Mouse (Mus musculus): ENCODE measurements around the gene Gli1. TPM values are rescaled to one million over a fixed set of nuclear protein-coding genes. Genes with fewer than 3 reads are reported as not detected.

Gene Gli1
- polyA plus RNA-seq (2012; rRNA removed; ENCODE audit: low replicate concordance) = 8.0 and 8.8 TPM in 2 replicates

DNA sequence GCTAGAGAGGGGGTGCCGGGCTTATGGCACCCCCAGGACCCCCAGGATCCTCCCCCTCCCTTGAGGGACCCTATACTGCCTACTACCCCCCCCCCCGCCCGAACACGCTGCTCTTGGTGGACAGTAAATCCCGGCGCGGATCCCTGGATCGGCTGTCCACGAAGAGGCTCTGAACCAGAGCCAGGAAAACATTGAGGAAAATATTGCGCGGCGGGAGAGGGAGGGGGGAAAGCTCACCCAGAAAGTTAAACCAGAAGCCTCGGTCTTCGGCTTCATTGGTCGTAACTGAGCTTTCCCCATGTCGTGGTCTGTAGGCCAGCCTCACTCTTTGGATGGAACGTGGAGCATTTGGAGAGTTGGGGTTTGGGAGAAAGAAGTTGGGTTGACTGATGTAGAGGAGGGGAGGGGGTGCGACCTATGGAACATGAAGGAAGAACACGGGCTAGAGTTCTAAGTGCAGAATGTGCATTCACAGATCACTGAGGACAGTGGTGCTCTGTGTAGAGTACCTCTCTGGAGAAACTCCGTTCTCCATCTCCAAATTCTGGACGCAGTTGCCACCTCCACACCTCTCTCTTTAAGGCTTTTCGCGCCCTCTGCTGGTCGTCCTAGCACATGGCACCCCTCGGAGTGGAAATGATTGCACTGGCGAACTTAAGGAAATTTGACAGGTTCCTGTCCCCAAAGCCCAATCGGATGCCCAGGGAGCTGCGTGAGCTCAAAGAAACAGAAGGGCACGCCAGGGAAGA is at the start of gene Gli1:
Gene Gli1 (minus strand): TSS at position 84 of the 749 bp plus-strand sequence.

DNA sequence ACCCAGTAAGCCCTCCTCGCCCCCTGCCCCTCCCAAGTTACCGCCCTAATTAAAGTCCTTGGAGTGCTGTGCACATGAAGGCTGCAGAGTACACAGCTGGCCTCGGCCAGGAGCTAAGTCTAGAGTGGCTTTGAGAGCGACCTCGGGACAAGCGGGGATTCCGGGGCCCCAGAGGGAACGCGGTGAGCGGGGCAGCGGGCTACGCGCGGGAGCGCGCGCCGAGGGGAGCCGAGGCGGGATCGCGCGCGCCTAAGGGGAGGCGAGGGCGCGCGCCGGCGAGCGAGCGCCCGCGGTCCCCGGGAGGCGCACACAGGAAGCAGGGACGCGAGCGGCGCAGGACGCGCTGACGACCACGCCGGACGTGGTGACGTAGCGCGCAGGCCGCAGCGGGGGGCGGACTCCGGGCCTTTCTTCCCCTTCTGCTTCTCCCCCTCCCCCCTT is 38.5 kb upstream of the Gli1 start, which contains the start of gene R3hdm2:
Gene R3hdm2 (plus strand): TSS at position 77 of the 441 bp plus-strand sequence.

DNA sequence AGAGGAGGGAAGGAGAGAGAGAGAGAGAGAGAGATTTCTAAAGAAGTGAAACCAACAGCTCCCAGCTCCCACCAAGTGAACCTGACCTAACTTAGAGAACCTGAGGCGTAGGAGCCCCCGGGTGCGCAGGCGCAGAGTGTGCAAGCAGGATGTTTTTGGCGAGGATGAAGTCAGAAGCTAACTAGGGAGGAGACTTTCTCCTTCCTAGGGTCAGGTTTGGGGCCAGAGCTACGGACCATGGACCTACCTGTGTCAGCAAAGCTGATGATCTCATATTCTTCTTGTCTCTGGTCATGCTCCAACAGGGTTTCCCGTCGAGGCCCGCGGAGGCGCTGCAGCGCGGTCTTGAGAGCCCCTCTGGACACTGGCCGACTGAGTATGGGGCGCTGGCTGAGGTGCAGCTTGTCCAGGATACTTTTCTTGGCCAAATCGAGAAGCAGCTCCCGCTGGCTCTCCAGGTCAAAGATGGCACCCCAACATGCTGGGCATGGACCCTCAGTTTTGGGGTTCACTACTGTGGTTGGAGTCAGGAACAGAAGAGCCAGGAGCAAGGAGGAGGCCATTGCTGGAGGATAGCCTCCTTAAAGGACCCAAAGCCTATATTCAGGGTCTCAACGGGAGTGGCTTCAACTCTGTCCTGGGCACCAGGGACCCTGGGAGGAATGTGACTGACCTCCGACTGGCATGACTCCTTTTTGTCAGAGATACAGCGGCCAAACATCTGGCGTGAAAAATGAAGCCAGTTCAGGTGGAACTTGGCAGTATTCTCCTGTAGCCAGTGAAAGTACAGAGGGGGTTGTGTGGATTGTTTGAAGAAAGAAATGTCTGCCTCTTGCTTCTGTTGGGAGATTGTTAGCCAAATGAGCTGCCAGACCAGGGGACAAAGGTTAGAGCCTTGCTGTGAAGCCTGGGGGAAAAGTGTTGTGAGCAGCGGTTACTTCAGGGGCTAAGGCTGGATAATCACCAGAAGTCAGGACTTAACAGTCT is 28.4 kb upstream of the Gli1 start, which contains the start of gene Inhbc:
Gene Inhbc (minus strand): TSS at position 598 of the 987 bp plus-strand sequence.

DNA sequence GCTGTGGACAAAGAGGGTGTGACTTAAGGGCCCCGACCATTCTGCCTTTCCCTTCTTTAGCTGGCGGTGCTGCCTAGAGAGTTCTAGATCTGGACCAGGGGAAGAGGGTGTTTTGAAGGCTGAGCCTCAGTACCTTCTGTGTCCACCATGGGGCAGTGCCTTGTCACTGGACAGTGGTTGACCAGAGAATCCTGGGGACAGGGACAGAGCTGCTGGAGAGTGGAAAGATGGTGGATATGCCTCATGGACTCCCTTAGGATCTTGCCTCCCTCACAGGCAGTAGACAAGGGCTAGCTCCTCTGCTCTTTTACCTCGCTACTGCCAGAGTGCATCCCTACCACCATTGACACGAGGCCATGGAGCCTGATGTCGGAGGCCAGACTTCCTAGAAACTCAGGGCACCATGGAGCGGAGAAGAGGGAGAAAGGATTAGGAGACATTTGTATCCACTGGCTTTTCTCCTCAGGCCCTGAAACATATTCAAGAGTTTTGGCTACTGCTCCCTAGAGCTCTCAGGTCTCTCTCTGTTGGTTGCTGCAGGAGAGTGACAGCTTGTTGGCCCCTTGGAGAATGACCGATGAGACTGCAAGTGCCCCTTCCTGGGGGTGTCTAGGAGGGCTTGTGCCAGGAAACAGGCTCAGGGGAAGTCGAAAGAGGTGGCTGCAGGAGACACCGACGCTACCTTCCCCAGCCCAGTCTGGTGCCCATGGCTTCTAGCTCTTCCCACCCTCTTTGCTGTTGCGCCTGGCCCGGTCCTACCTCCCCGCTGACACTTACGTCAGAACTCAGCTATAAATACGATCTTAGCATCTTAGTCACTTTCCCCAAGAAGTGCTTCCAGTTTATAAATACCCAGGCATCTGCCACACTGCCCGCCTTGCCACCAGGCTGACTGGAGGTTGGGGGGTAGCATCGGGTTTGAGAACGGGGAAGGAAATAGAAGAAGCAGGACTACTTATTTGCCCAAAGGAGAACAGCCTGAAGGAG is 12.4 kb upstream of the Gli1 start, which contains the start of gene Inhbe:
Gene Inhbe (minus strand): TSS at position 503 of the 987 bp plus-strand sequence.

DNA sequence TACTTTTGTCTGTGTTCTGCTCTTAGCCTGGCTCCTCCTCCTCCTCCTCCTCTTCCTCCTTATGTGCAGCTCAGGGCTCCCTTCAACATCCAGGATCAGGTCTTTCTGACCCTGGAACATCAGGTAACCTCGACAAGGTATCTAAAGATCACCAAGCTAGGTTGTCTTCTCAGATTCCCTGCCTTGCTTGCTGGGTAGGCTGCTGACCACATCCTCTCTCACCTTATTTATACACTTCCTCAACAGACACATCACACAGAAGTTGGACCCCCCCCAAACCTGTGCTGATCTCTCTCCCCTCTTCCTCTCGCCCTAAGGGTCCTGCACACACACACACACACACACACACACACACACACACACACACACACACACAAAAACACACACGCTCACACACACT is 20.2 kb downstream of the Gli1 start, which contains the start of gene Arhgap9:
Gene Arhgap9 (plus strand): TSS at position 344 of the 400 bp plus-strand sequence.

DNA sequence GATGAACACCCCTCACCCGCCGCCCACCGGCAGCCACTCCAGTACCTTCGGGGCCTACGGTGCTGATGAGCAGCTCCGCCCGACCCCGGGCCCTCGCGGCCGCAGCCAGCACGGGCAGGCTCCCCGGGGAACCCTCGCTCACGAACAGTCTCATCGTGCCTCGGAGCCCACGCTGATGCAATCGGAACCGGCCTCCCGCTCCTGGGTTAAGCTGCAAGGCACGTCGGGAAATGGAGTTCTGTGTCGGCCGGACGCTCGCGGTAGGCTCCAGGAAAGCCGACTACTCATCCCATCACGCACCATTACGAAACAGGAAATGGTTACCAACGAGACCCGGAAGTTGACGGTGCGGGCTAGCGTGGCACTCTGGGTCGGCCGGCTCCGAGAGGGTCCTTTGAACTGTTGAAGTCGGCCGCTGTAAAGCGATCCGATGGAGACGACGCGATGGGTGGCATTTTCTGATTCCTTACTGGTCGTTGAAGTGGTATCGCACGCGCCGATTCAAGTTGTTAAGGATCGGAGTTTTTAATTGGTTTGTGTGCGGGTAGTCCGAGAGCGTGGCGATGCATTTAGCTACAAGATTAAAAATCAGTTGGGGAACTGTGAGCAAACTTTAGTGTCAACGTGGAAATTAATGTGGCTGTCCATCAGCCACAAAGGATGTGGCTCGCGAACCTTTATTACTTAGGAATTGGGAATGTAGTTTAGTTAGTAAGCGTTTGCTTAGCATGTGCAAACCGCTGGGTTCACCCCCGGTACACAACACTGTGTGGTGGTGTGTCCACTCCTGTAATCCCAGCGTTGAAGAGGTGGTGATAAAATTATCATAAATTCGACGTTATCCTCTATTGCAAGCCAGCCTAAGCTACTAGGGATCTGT is 30.1 kb downstream of the Gli1 start, which contains the start of gene Mars:
Gene Mars (minus strand): TSS at position 311 of the 880 bp plus-strand sequence.

DNA sequence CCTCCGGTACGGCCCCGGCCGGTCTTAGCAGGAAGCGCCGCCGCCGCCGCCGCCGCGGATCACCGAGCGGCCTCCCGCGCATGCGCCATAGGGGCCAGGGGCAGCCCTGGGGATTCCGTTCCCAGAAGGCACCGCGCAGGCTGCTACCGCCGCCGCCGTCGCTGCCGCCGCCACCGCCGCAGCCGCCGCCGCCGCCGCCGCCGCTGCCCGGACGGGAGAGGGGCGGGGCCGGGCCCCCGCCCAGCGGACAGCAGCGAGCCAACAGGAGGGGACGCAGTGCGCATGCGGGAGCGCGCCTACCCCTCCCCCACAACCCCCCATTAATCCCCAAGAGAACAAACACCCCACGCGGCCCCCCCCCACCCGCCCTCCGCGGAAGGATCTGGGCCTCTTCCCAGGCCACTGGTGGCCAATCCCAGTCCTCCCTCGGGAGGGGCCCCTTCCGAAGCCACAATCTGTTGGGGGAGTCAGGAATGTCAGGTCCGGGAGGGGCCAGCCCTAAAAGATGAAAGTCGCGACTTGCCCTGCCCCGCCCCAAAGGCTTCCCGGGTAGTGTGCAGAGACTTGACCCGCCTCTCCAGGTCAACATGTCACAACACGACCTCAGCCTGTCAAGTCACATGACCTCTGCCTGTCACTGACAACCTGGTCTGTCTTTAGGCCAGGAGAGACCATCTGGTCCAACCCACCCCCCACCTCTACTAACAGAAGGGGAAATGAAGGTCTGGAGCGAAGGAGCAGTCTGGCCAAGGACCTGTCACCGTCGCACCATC is 52.8 kb downstream of the Gli1 start, which contains the start of gene Mbd6:
Gene Mbd6 (minus strand): TSS at position 219 of the 773 bp plus-strand sequence.

Other genes starting within 250 kb of the Gli1 start
- 93.3 and 122 TPM in 2 replicates for gene Os9, start 220.8 kb downstream of the Gli1 start, polyA plus RNA-seq (2012; rRNA removed; ENCODE audit: low replicate concordance)
- gene B4galnt1, start 176.7 kb downstream of the Gli1 start, polyA plus RNA-seq (2012; rRNA removed; ENCODE audit: low replicate concordance) = 360 and 560 TPM in 2 replicates
- gene Slc26a10, start 161.3 kb downstream of the Gli1 start, polyA plus RNA-seq (2012; rRNA removed; ENCODE audit: low replicate concordance) = 0.82 and 1.6 TPM in 2 replicates
- 14.2 and 14.6 TPM in 2 replicates for gene Arhgef25, start 151.9 kb downstream of the Gli1 start, polyA plus RNA-seq (2012; rRNA removed; ENCODE audit: low replicate concordance)
- gene Dtx3, start 146.2 kb downstream of the Gli1 start, polyA plus RNA-seq (2012; rRNA removed; ENCODE audit: low replicate concordance) = 35.7 and 63.9 TPM in 2 replicates
- 17.3 and 27.4 TPM in 2 replicates for gene Pip4k2c, start 130.4 kb downstream of the Gli1 start, polyA plus RNA-seq (2012; rRNA removed; ENCODE audit: low replicate concordance)
- 1.7 and 6.0 TPM in 2 replicates for gene Kif5a, start 78.6 kb downstream of the Gli1 start, polyA plus RNA-seq (2012; rRNA removed; ENCODE audit: low replicate concordance)
- 160 and 195 TPM in 2 replicates for gene Dctn2, start 75.6 kb downstream of the Gli1 start, polyA plus RNA-seq (2012; rRNA removed; ENCODE audit: low replicate concordance)
- 74.0 and 74.1 TPM in 2 replicates for gene Mbd6, start 53.0 kb downstream of the Gli1 start, polyA plus RNA-seq (2012; rRNA removed; ENCODE audit: low replicate concordance)
- gene Mars, start 30.2 kb downstream of the Gli1 start, polyA plus RNA-seq (2012; rRNA removed; ENCODE audit: low replicate concordance) = 20.5 and 36.1 TPM in 2 replicates
- 5.5 and 13.7 TPM in 2 replicates for gene Arhgap9, start 20.0 kb downstream of the Gli1 start, polyA plus RNA-seq (2012; rRNA removed; ENCODE audit: low replicate concordance)
- gene Inhbe, start 12.4 kb upstream of the Gli1 start, polyA plus RNA-seq (2012; rRNA removed; ENCODE audit: low replicate concordance) = not detected in 2 replicates
- 0.07 and 0.16 TPM in 2 replicates for gene Inhbc, start 28.5 kb upstream of the Gli1 start, polyA plus RNA-seq (2012; rRNA removed; ENCODE audit: low replicate concordance)
- gene R3hdm2, start 38.4 kb upstream of the Gli1 start, polyA plus RNA-seq (2012; rRNA removed; ENCODE audit: low replicate concordance) = 96.4 and 136 TPM in 2 replicates
- gene Stac3, start 159.7 kb upstream of the Gli1 start, polyA plus RNA-seq (2012; rRNA removed; ENCODE audit: low replicate concordance) = 0.39 TPM in 1 of 2 replicates, not detected in the other
- gene Ndufa4l2, start 173.0 kb upstream of the Gli1 start, polyA plus RNA-seq (2012; rRNA removed; ENCODE audit: low replicate concordance) = 7.5 and 9.9 TPM in 2 replicates
- 48.3 and 61.7 TPM in 2 replicates for gene Shmt2, start 180.5 kb upstream of the Gli1 start, polyA plus RNA-seq (2012; rRNA removed; ENCODE audit: low replicate concordance)
- gene Nxph4, start 192.6 kb upstream of the Gli1 start, polyA plus RNA-seq (2012; rRNA removed; ENCODE audit: low replicate concordance) = 0.15 TPM in 2 replicates